8 mouse cellular contexts compared by ENCODE assay signal in the genomic region with DNA sequence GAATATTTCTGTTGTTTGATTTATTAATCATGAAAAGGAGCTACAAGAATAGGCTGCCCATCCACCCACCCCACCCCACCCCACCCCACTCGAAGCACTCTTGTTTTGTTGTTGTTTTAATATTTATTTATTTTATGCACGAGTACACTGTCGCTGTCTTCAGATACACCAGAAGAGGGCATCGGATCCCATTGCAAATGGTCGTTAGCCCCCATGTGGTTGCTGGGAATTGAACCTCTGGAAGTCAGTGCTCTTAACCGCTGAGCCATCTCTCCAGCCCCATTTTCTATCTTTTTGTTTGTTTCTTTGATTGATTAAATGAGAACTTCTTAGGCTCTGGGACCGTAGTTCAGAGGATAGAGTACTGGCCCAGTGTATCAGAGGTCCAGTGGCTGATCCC. TPM values are rescaled to one million over a fixed set of nuclear protein-coding genes. Genes with fewer than 3 reads are reported as not detected.
A peak's percentile ranks its signal among the peaks of the same experiment; 100 is the strongest.
DNase-seq lines count a peak whose midpoint lies in the region; ATAC-seq lines count a peak whose summit lies in the region.

No protein-coding gene starts in this region.

- H3K4me2 ChIP-seq in midbrain, embryonic 16.5 days (ENCODE audit: low read length): no peak overlapping the region

- no peaks in the 10 kb centered on the region for H3K36me3 ChIP-seq in midbrain, embryonic 10.5 days
- no peaks in the 10 kb centered on the region for H3K36me3 ChIP-seq in midbrain, embryonic 16.5 days (ENCODE audit: control insufficient read depth, insufficient read depth, low read length)
- H3K36me3 ChIP-seq in embryonic facial prominence, embryonic 10.5 days (replicated peaks): peaks cover 4% of the 10 kb centered on the region; the same call in 1 of the 2 replicates

- H3K9me3 ChIP-seq in midbrain, embryonic 10.5 days (replicated peaks): no peaks in the 10 kb centered on the region
- H3K9me3 ChIP-seq in midbrain, embryonic 16.5 days (replicated peaks; ENCODE audit: control insufficient read depth, low read length, poor library complexity, severe bottlenecking): no peaks in the 10 kb centered on the region
- H3K9me3 ChIP-seq in embryonic facial prominence, embryonic 10.5 days: no peaks in the 10 kb centered on the region

- DNase-seq in cerebellum, postnatal 14 days: peak; percentile 49 to 56
- no peak for DNase-seq in cerebellum, postnatal 36 days
- peak; percentile 37 for DNase-seq in midbrain, embryonic 10.5 days (ENCODE audit: low spot score)
- DNase-seq in embryonic facial prominence, embryonic 10.5 days (ENCODE audit: low spot score): peak; percentile 38
- DNase-seq in lung, postnatal 10 days: peak; percentile 60
- DNase-seq in gastrocnemius, postnatal 25 days: no peak
- DNase-seq in ovary, adult 18-20 months (ENCODE audit: low spot score): no peak

- no peak overlapping the region for H3K4me3 ChIP-seq in midbrain, embryonic 10.5 days
- no peak overlapping the region for H3K4me3 ChIP-seq in midbrain, embryonic 16.5 days (ENCODE audit: low read depth, low read length)
- no peak overlapping the region for H3K4me3 ChIP-seq in embryonic facial prominence, embryonic 10.5 days

- peaks cover 10% of the 10 kb centered on the region for H3K27me3 ChIP-seq in midbrain, embryonic 10.5 days (ENCODE audit: low read depth, poor library complexity, severe bottlenecking)
- H3K27me3 ChIP-seq in midbrain, embryonic 16.5 days (ENCODE audit: control insufficient read depth, insufficient read depth, low read depth, low read length): peaks cover 5% of the 10 kb centered on the region; the same call in 1 of the 2 replicates
- H3K27me3 ChIP-seq in embryonic facial prominence, embryonic 10.5 days (replicated peaks; ENCODE audit: low read depth, poor library complexity, severe bottlenecking): no peaks in the 10 kb centered on the region

- H3K9ac ChIP-seq in midbrain, embryonic 16.5 days (ENCODE audit: low read depth, low read length): no peak overlapping the region

- WGBS in midbrain, embryonic 10.5 days: 12% methylated on average over 7 of the region's 7 CpGs
- 8% methylated on average over 7 of the region's 7 CpGs for WGBS in midbrain, embryonic 16.5 days
- WGBS in embryonic facial prominence, embryonic 10.5 days: 14% methylated on average over 7 of the region's 7 CpGs

- H3K4me1 ChIP-seq in midbrain, embryonic 10.5 days: peaks cover 29% of the 10 kb centered on the region
- H3K4me1 ChIP-seq in midbrain, embryonic 16.5 days (ENCODE audit: control insufficient read depth, insufficient read depth, low read length): peaks cover 20% of the 10 kb centered on the region
- H3K4me1 ChIP-seq in embryonic facial prominence, embryonic 10.5 days: peaks cover 23% of the 10 kb centered on the region

- no peak overlapping the region for H3K27ac ChIP-seq in midbrain, embryonic 10.5 days (replicated peaks)
- H3K27ac ChIP-seq in midbrain, embryonic 16.5 days (ENCODE audit: low read length): no peak overlapping the region
- no peak overlapping the region for H3K27ac ChIP-seq in embryonic facial prominence, embryonic 10.5 days (replicated peaks)

- no peak for ATAC-seq in midbrain, embryonic 16.5 days

RNA-seq across cellular contexts. Expression of gene Chsy1, which starts 1.4 kb away (rescaled TPM):
- polyA plus RNA-seq in midbrain, embryonic 10.5 days (2016; fragmentation: Nextera tagmentation; extraction: Ambion mirVana): 12.0 and 12.2 TPM in 2 replicates
- polyA plus RNA-seq in midbrain, embryonic 16.5 days (2015; fragmentation: Nextera tagmentation; extraction: Ambion mirVana): 8.8 and 9.9 TPM in 2 replicates
- polyA plus RNA-seq in embryonic facial prominence, embryonic 10.5 days (2016; fragmentation: Nextera tagmentation; extraction: Ambion mirVana): 12.5 and 13.4 TPM in 2 replicates
- 1 to 10 TPM; 3.4 to 3.8 TPM for total RNA-seq in gastrocnemius, postnatal 25 days (2021)

RNA-seq across cellular contexts. Expression of gene Selenos, which starts 28.5 kb away (rescaled TPM):
- polyA plus RNA-seq in midbrain, embryonic 10.5 days (2016; fragmentation: Nextera tagmentation; extraction: Ambion mirVana): 86.7 and 96.9 TPM in 2 replicates
- 87.3 and 89.6 TPM in 2 replicates for polyA plus RNA-seq in midbrain, embryonic 16.5 days (2015; fragmentation: Nextera tagmentation; extraction: Ambion mirVana)
- 83.2 and 85.8 TPM in 2 replicates for polyA plus RNA-seq in embryonic facial prominence, embryonic 10.5 days (2016; fragmentation: Nextera tagmentation; extraction: Ambion mirVana)
- total RNA-seq in gastrocnemius, postnatal 25 days (2021): 10 to 100 TPM; 25.6 to 27.3 TPM

RNA-seq across cellular contexts. Expression of gene Snrpa1, which starts 49.1 kb away (rescaled TPM):
- 244 and 271 TPM in 2 replicates for polyA plus RNA-seq in midbrain, embryonic 10.5 days (2016; fragmentation: Nextera tagmentation; extraction: Ambion mirVana)
- polyA plus RNA-seq in midbrain, embryonic 16.5 days (2015; fragmentation: Nextera tagmentation; extraction: Ambion mirVana): 131 and 133 TPM in 2 replicates
- 273 and 281 TPM in 2 replicates for polyA plus RNA-seq in embryonic facial prominence, embryonic 10.5 days (2016; fragmentation: Nextera tagmentation; extraction: Ambion mirVana)
- total RNA-seq in gastrocnemius, postnatal 25 days (2021): 10 to 100 TPM; 17.6 to 19.0 TPM

Comparison
In these comparisons a context has a peak if more than half of its experiments do, and no peak if none do; other contexts are left out.
1. DNase-seq: peak in cerebellum, postnatal 14 days (2 of 2), midbrain, embryonic 10.5 days (single experiment), embryonic facial prominence, embryonic 10.5 days (single experiment) and lung, postnatal 10 days (single experiment); none in cerebellum, postnatal 36 days (0 of 2), gastrocnemius, postnatal 25 days (single experiment) and ovary, adult 18-20 months (single experiment).